Mouse (Mus musculus) kidney, embryonic 15.5 days (tissue): ENCODE measurements at regions not wholly inside any gene's neighbourhood (a gene's known extent, or its start where the extent isn't known, plus 50 kb on each side); places are given as distances from the start of the nearest gene placed in this dataset.

Experiments used
- ATAC-seq: fragments of 200-750 bp; cut with Nextera tagmentation; replicated peaks from 2 replicates; pipeline ENCODE4 v1.8.0; 2017; ENCODE audit warnings: moderate TSS enrichment; ENCODE audit not compliant: low FRiP score
- H3K27ac ChIP-seq: fragments of 300-500 bp; sonication (generic); 2 replicates; pipeline ENCODE4 v1.5.1; 2015; ENCODE audit warnings: mild to moderate bottlenecking, inconsistent platforms
- H3K27me3 ChIP-seq: fragments of 300-500 bp; sonication (generic); 2 replicates; pipeline ENCODE4 v1.6.1; 2015; ENCODE audit warnings: inconsistent platforms
- H3K36me3 ChIP-seq: fragments of 300-500 bp; sonication (generic); 2 replicates; pipeline ENCODE4 v1.6.1; 2015; ENCODE audit warnings: inconsistent platforms
- H3K4me1 ChIP-seq: fragments of 300-500 bp; sonication (generic); 2 replicates; pipeline ENCODE4 v1.6.1; 2015; ENCODE audit warnings: inconsistent platforms
- H3K4me2 ChIP-seq: fragments of 300-500 bp; sonication (generic); 2 replicates; pipeline ENCODE4 v1.6.1; 2015; ENCODE audit warnings: moderate library complexity, mild to moderate bottlenecking, inconsistent platforms
- H3K4me3 ChIP-seq: fragments of 300-500 bp; sonication (generic); replicated peaks from 2 replicates; pipeline ENCODE4 v1.5.1; 2015; ENCODE audit warnings: mild to moderate bottlenecking, inconsistent platforms
- H3K9ac ChIP-seq: fragments of 300-500 bp; sonication (generic); 2 replicates; pipeline ENCODE4 v1.6.1; 2015; ENCODE audit warnings: mild to moderate bottlenecking, inconsistent platforms
- H3K9me3 ChIP-seq: fragments of 300-500 bp; sonication (generic); replicated peaks from 2 replicates; pipeline ENCODE4 v1.6.1; 2016; ENCODE audit warnings: inconsistent platforms
- WGBS: fragments of 180-500 bp; shearing (Covaris S2); methylation state at CpG from one replicate; pipeline ENCODE4 v1.1.7; 2015; ENCODE audit warnings: mixed read lengths; 5-methylcytosine and 5-hydroxymethylcytosine counted together

GRCm38 (mm10) chr1:35933511-35933910 lies 134.7 kb upstream of the Hs6st1 start:
- ATAC-seq, result no peak
- 86% methylated on average over 7 of the region's 7 CpGs for WGBS

GRCm38 (mm10) chr1:35935099-35935651 lies 133.0 kb upstream of the Hs6st1 start:
- Histone ChIP-seq H3K9me3 (no peaks in the 10 kb centered on the region), H3K4me2 (no peak overlapping the region), H3K4me3 (no peak overlapping the region), H3K27me3 (no peaks in the 10 kb centered on the region), H3K4me1 (0 out of 2 replicates have a peak, but pooled peaks cover 4% of the 10 kb centered on the region), H3K27ac (no peak overlapping the region), H3K36me3 (no peaks in the 10 kb centered on the region), H3K9ac (no peak overlapping the region)
- 0 out of 2 replicates have a peak, but pooled peaks have one; percentile 40 for ATAC-seq
- 49% methylated on average over 7 of the region's 7 CpGs for WGBS

More at GRCm38 (mm10) chr1:35933511-35933910, 134.7 kb upstream of the Hs6st1 start:
- Histone ChIP-seq H3K4me3 (no peak overlapping the region), H3K9me3 (no peaks in the 10 kb centered on the region), H3K4me1 (0 out of 2 replicates have a peak, but pooled peaks cover 4% of the 10 kb centered on the region), H3K4me2 (no peak overlapping the region), H3K9ac (no peak overlapping the region), H3K36me3 (no peaks in the 10 kb centered on the region), H3K27ac (no peak overlapping the region), H3K27me3 (no peaks in the 10 kb centered on the region)

GRCm38 (mm10) chr1:35936362-35937093 lies 131.7 kb upstream of the Hs6st1 start:
- Histone ChIP-seq H3K9me3 (no peaks in the 10 kb centered on the region), H3K36me3 (no peaks in the 10 kb centered on the region)

GRCm38 (mm10) chr1:35940236-35940635 lies 128.0 kb upstream of the Hs6st1 start:
- no peak for ATAC-seq

More at GRCm38 (mm10) chr1:35936362-35937093, 131.7 kb upstream of the Hs6st1 start:
- no peak overlapping the region for H3K9ac ChIP-seq
- ATAC-seq, result no peak
- no peak overlapping the region for H3K4me2 ChIP-seq
- no peak overlapping the region for H3K27ac ChIP-seq
- no peaks in the 10 kb centered on the region for H3K27me3 ChIP-seq
- 75% methylated on average over 5 of the region's 5 CpGs for WGBS
- H3K4me1 ChIP-seq, result peaks cover 9% of the 10 kb centered on the region
- no peak overlapping the region for H3K4me3 ChIP-seq

GRCm38 (mm10) chr1:35941642-35942077 lies 126.5 kb upstream of the Hs6st1 start:
- H3K27ac ChIP-seq, result no peak overlapping the region
- 0 out of 2 replicates have a peak, but pooled peaks have one; percentile 47 for ATAC-seq

More at GRCm38 (mm10) chr1:35940236-35940635, 128.0 kb upstream of the Hs6st1 start:
- H3K36me3 ChIP-seq, result no peaks in the 10 kb centered on the region
- H3K4me1 ChIP-seq, result peaks cover 11% of the 10 kb centered on the region
- H3K9me3 ChIP-seq, result no peaks in the 10 kb centered on the region
- H3K4me2 ChIP-seq, result no peak overlapping the region
- no peak overlapping the region for H3K27ac ChIP-seq
- no peaks in the 10 kb centered on the region for H3K27me3 ChIP-seq
- no peak overlapping the region for H3K9ac ChIP-seq
- WGBS, result 57% methylated on average over 2 of the region's 2 CpGs
- H3K4me3 ChIP-seq, result no peak overlapping the region

GRCm38 (mm10) chr1:35942222-35942621 lies 126.0 kb upstream of the Hs6st1 start:
- H3K36me3 ChIP-seq, result no peaks in the 10 kb centered on the region
- no peak overlapping the region for H3K4me2 ChIP-seq
- no peak for ATAC-seq
- no peak overlapping the region for H3K27ac ChIP-seq
- WGBS, result 63% methylated on average over 7 of the region's 7 CpGs
- H3K9me3 ChIP-seq, result no peaks in the 10 kb centered on the region
- H3K27me3 ChIP-seq, result no peaks in the 10 kb centered on the region
- no peak overlapping the region for H3K9ac ChIP-seq
- no peak overlapping the region for H3K4me3 ChIP-seq
- H3K4me1 ChIP-seq, result peaks cover 11% of the 10 kb centered on the region

More at GRCm38 (mm10) chr1:35941642-35942077, 126.5 kb upstream of the Hs6st1 start:
- Histone ChIP-seq H3K4me3 (no peak overlapping the region), H3K9ac (no peak overlapping the region), H3K36me3 (no peaks in the 10 kb centered on the region), H3K4me2 (no peak overlapping the region), H3K27me3 (no peaks in the 10 kb centered on the region), H3K9me3 (no peaks in the 10 kb centered on the region), H3K4me1 (peaks cover 11% of the 10 kb centered on the region)
- 21% methylated on average over 8 of the region's 8 CpGs for WGBS

- no peaks in the 10 kb centered on the region for H3K36me3 ChIP-seq
- H3K27ac ChIP-seq, result no peak overlapping the region
- H3K9me3 ChIP-seq, result no peaks in the 10 kb centered on the region
- H3K27me3 ChIP-seq, result no peaks in the 10 kb centered on the region
- H3K4me3 ChIP-seq, result no peak overlapping the region
- WGBS, result 29% methylated on average over 7 of the region's 7 CpGs
- no peak overlapping the region for H3K4me2 ChIP-seq
- peaks cover 11% of the 10 kb centered on the region for H3K4me1 ChIP-seq
- 0 out of 2 replicates have a peak, but pooled peaks have one; percentile 23 for ATAC-seq
- no peak overlapping the region for H3K9ac ChIP-seq
These were observed 124.4 kb upstream of the Hs6st1 start for GRCm38 (mm10) chr1:35943800-35944199.

GRCm38 (mm10) chr1:35944376-35944775 lies 123.8 kb upstream of the Hs6st1 start:
- no peak overlapping the region for H3K27ac ChIP-seq
- H3K27me3 ChIP-seq, result no peaks in the 10 kb centered on the region
- H3K9me3 ChIP-seq, result no peaks in the 10 kb centered on the region
- no peak overlapping the region for H3K9ac ChIP-seq
- H3K4me3 ChIP-seq, result no peak overlapping the region
- H3K4me1 ChIP-seq, result peaks cover 11% of the 10 kb centered on the region
- no peaks in the 10 kb centered on the region for H3K36me3 ChIP-seq
- H3K4me2 ChIP-seq, result no peak overlapping the region
- ATAC-seq, result no peak
- 68% methylated on average over 5 of the region's 5 CpGs for WGBS

- Histone ChIP-seq H3K4me1 (peaks cover 11% of the 10 kb centered on the region), H3K36me3 (no peaks in the 10 kb centered on the region), H3K27ac (no peak overlapping the region), H3K27me3 (no peaks in the 10 kb centered on the region), H3K4me3 (no peak overlapping the region), H3K9ac (no peak overlapping the region), H3K4me2 (no peak overlapping the region), H3K9me3 (no peaks in the 10 kb centered on the region)
- WGBS, result 80% methylated on average over 8 of the region's 8 CpGs
- no peak for ATAC-seq
These were observed 123.4 kb upstream of the Hs6st1 start for GRCm38 (mm10) chr1:35944849-35945248.

GRCm38 (mm10) chr1:35945596-35945995 lies 122.6 kb upstream of the Hs6st1 start:
- no peaks in the 10 kb centered on the region for H3K9me3 ChIP-seq
- H3K36me3 ChIP-seq, result no peaks in the 10 kb centered on the region
- no peak overlapping the region for H3K4me2 ChIP-seq
- peaks cover 11% of the 10 kb centered on the region for H3K4me1 ChIP-seq
- 0 out of 2 replicates have a peak overlapping the region, but pooled peaks have one; percentile 37 for H3K27ac ChIP-seq
- H3K4me3 ChIP-seq, result no peak overlapping the region
- no peak for ATAC-seq
- 81% methylated on average over 4 of the region's 4 CpGs for WGBS
- H3K27me3 ChIP-seq, result no peaks in the 10 kb centered on the region
- no peak overlapping the region for H3K9ac ChIP-seq

GRCm38 (mm10) chr1:35948104-35948503 lies 120.1 kb upstream of the Hs6st1 start:
- H3K9ac ChIP-seq, result no peak overlapping the region
- no peak overlapping the region for H3K27ac ChIP-seq
- no peak overlapping the region for H3K4me3 ChIP-seq
- H3K9me3 ChIP-seq, result no peaks in the 10 kb centered on the region
- WGBS, result 71% methylated on average over 5 of the region's 5 CpGs
- no peaks in the 10 kb centered on the region for H3K36me3 ChIP-seq
- no peaks in the 10 kb centered on the region for H3K27me3 ChIP-seq
- no peaks in the 10 kb centered on the region for H3K4me1 ChIP-seq
- ATAC-seq, result no peak
- H3K4me2 ChIP-seq, result no peak overlapping the region

GRCm38 (mm10) chr1:35951082-35951481 lies 117.1 kb upstream of the Hs6st1 start:
- no peak for ATAC-seq
- H3K27me3 ChIP-seq, result no peaks in the 10 kb centered on the region
- no peaks in the 10 kb centered on the region for H3K4me1 ChIP-seq
- H3K4me3 ChIP-seq, result no peak overlapping the region
- WGBS, result 70% methylated on average over 4 of the region's 4 CpGs
- no peak overlapping the region for H3K9ac ChIP-seq
- no peaks in the 10 kb centered on the region for H3K9me3 ChIP-seq
- no peak overlapping the region for H3K27ac ChIP-seq
- H3K36me3 ChIP-seq, result no peaks in the 10 kb centered on the region
- no peak overlapping the region for H3K4me2 ChIP-seq
